Mouse (Mus musculus): ENCODE measurements at regions not wholly inside any gene's neighbourhood (a gene's known extent, or its start where the extent isn't known, plus 50 kb on each side); places are given as distances from the start of the nearest gene placed in this dataset.
A peak's percentile ranks its signal among the peaks of the same experiment; 100 is the strongest.
"Not testable (repeated sequence)": the region's sequence is repeated elsewhere in the genome, so short reads cannot be mapped to it uniquely, and the experiment has no call there.

DNA sequence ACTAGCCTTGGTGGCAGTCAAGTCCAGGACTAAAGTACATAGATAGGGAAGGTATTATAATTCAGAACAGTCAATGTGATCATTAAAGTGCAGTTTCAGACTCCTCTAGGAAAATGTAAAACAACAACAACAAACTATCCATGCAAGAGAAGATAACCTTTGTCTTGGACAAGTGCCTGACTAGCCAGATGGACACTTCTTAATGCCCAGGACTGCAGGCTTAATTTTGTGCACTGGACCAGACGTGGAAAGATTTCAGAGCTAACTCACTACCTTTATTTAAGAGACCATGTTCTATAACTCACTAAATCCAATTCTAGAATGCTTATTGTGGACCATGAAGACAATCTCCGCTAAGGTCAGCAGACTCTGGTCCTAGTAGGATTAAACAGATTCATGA lies 215.6 kb upstream of the Stxbp5 start:
- DNase-seq, result peak; percentile 19 to 51

DNA sequence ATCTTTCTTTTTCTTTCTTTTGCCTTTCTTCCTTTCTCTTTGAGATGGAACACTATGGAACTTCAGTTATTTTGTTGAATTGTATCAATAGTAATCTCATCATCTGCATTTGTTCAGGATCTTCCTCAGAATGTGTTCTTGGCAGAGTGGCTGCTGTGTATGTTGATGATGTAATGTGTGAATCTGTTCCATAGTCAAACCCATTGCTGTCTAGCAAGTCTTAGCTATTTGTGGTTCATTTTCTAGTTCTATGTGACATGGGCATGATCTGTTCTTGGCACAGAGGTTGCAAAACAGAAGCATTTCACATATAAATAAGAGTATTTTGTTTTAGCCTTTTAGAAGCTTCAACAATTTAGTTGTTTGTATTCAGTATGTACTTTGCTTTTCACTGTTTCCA lies 212.4 kb upstream of the Stxbp5 start:
- DNase-seq, result no peak

DNA sequence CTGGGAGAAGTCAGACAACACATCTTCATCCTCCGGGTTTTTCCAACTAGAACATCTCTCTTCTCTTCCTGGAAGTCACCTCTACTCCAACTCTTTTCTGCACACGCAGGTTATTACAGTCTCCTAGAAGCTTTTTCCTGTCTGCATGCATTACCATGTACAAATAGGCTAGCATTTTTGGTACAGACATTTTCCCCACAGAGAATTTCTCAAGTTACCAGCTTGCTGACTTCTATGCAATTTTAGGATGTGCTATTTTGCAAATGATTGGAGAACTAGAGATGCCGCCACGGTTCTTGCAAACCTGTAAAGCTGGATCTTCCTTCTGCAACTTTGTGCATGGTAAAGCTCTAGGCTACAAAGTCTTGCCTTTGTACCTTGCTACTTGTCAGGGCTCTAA lies 210.2 kb upstream of the Stxbp5 start:
- no peak for DNase-seq

DNA sequence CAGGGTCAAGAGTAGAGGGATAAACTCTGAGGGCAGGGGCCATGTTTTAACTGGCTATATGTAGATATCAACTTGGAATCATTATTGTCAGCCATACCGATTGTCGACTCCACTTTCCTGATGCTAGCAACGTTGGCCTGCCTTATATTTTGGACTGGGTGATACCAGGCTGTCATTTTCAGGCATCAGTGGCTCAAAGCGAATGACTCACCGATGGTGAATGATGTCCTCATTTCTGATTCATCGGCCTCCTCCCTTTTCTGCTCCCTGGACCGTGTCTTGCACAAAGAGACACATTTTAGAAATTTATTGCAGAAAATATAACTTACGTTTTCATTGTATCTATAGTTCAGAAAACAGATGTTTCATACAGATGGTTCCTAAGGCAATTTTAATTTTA lies 209.0 kb upstream of the Stxbp5 start:
- DNase-seq, result no peak

DNA sequence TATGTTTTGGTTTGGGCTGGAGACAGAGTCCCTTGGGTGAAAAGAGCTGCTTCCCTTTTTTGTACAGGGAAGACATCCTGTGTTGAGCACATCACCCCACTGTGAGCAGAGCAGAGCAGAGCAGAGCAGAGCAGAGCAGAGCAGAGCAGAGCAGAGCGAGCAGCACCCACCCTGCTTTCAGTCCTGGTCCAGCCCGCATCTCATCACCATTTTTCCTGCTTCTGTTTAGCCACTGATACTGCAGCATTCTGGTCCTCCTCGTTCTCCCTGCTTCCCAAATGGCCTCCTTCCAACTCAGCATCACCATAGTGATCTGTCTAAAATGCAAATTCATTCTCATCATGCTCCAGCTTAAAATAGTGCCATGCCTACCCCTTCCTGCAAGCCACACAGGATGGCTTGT lies 206.2 kb upstream of the Stxbp5 start:
- DNase-seq, result peak; percentile 44 to 50

DNA sequence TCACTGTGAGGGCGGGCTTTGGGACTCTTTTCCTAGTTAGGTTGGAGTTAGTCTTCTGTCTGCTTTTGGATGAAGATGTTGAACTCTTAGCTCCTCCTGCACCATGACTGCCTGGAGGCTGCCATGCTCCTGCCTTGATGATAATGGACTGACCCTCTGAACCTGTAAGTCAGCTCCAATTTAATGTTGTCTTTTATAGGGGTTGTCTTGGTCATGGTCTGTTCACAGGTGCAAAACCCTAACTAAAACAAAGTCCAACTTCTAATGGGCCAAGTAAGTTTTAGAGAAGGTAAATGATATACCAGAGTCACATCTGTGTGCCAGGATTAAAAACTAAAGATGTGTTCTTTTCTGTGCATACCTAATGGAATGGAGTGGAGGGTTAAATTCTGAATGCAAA lies 205.8 kb upstream of the Stxbp5 start:
- no peak for DNase-seq

DNA sequence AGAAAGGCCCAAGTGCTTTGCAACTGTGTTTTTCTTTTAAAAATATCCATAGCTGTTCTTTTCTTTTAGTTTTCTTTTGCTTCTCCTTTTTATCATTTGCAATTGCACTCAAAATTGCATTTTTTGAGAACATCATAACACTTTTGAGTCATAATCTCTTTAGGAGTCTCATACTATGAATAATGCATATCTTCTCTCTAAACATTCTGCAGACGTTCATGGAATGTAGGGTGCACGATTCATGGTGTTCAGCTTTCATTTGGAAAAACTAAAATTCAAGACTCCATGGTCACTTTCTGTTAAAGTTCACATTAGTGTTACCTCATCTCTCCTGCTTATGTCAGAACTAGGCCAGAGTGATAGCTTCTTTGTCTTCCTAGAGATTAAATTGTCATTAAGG lies 200.8 kb upstream of the Stxbp5 start:
- no peak for DNase-seq

DNA sequence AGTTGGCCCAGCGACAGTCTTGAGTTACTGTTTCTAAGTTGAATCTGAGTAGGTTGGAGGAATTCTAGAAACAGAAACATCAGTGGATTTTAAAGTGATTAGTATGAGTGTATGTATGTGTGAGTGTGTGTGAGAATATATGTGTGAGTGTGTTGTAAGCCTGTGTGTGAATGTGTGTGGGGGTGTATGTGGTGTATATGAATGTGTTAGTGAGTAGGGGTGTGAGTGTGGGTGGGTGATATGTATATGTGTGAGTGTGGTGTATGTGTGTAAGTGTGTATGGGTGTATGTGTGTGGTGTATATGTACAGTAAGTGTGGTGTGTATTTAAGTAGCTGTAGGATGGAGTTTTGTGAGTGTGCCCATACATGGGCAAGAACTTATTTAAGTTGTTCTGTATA lies 197.6 kb upstream of the Stxbp5 start:
- DNase-seq, result no peak

DNA sequence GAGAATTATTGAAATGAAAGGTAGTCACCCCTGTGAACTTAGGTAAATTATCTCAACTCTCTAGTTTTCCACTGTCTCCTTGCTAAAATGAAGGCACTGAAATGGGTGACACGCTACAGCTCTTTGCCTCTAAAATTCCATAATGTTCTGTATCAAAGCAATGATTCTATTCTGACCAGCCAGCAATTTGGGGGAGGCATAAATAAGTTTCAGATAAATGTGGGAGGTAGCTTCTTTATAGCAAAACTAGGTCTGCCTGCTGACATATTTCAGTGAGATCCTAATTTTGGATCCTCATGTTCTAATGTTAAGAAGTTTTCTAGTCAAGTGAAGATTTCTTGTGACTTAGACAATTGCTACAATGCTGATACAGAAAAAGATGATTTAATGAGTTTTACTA lies 193.2 kb upstream of the Stxbp5 start:
- DNase-seq, result no peak

DNA sequence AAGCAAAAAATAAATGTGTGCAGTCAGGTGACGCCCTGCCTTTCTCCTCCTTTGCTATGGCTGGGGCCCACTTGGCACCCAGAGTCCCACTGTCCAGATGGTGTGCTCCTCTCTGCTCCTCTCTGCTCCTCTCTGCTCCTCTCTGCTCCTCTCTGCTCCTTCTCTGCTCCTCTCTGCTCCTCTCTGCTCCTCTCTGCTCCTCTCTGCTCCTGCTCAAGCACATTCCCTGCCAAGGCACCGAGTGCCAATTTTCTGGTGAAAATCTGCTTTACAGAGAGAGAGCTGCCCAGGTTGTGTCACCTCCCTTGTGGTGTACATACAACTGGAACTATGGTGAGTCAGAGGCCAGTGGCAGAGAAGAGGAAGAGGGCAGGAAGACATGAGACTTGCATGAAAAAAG lies 192.8 kb upstream of the Stxbp5 start:
- peak; percentile 78 to 83 for DNase-seq

DNA sequence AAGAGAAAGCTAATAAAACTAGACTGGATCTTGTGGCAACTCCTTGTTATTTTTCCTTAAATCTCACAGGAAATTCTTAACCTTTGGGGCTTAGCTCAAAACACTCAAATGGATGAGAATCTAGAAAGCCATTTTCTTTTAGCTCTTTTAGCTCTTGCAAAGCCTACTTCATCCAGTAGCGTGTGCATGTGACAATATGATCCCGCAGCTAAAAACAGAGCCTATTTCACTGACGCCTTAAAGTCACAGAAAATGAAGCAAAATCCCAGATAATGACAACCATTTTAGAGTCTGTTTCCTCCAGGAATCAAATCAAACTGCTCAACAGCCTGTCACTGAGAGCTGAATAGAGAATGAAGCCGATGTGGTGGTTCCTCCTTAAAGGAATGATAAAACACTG lies 185.1 kb upstream of the Stxbp5 start:
- no peak for DNase-seq

DNA sequence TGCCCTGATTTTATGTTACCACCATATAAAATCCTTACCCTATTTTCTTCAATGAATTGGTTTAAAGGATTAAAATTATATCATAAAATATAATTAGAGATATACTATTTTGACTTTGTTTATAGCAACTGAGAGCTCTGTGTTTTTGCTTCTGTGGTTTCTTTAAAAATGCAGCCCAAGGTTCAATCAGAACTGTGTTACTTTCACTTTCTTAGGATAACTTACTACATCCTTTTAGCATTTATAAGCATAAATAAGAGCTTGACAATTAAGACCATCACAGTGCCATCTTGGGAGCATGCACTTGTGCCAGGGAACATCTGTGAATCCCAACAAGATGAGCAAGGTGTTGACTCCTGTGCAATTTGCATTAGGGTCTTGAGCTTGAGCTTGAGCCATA lies 169.3 kb upstream of the Stxbp5 start:
- DNase-seq, result no peak

DNA sequence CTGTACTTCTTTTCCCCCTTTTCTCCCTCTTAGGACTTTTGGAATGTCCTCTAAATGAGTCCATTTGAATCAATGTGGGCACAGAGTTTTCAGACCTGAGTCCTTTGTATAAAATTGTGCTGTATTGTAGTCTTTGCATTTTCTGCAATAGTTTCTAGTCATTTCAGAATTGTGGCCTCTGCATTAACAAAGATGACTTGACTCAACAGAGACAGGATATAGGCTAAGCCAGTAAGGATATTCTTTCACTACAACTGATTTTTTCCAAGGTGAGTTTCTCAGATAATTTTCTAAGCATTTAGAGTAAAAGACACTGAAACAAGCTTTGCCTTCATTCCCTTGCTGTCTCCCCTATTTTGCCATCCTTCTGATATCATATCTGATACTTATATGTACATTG lies 168.8 kb upstream of the Stxbp5 start:
- not testable (repeated sequence) for DNase-seq

DNA sequence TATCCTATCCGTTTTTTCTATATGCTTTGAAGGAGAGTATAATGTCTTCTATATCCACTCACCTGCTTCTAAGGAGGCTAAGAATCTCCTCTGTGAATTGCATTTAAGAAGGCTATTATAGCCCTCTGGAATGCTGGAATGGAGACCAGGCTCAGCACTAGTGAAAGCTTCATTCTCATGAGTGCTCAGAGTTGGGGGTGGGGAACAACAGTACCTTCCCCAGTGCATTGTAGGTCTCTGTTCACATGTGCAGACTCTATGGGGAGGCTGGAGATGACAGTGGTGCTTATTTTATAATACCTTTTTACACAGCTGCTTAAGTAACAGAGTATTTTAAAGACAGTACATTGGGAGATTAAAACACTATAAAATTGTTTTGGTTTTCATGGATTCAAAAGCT lies 145.9 kb upstream of the Stxbp5 start:
- DNase-seq, result no peak

DNA sequence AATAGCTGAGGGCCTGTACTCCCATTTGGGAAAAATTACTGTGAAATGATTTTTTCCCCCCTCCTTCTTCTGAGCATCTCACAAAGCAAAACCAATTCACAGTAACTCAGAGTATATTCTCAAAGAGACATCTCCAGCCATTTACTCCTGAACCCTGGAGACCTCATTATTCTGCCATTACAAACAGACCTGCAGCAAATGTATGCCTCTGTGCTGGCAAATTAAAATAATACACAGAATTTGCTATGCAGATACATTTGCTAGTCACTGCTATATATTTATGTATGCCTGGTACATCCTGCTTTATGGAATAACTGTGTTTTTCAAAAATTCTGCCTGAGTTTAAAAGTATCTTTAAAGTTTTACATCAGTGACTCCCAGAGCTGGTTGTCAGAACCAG lies 145.4 kb upstream of the Stxbp5 start:
- no peak for DNase-seq

DNA sequence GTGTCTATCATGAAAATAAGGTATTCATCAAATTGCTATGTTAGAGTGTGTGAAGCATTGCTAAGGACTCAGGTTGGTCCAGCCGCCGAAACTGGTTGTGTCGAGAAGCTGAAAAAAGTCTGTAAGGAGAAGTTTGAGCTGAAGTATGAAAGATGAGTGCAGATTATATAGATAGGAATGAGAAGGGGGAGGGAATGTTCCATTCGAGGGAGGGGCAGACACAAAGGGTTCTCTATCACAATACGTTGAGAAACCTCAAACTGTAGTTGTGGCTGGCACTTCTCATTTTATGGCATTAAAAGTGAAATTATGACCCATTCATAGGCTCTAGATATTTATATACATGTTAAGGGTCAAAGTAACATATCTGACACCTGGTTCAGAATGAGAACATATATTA lies 108.4 kb upstream of the Stxbp5 start:
- DNase-seq, result no peak

DNA sequence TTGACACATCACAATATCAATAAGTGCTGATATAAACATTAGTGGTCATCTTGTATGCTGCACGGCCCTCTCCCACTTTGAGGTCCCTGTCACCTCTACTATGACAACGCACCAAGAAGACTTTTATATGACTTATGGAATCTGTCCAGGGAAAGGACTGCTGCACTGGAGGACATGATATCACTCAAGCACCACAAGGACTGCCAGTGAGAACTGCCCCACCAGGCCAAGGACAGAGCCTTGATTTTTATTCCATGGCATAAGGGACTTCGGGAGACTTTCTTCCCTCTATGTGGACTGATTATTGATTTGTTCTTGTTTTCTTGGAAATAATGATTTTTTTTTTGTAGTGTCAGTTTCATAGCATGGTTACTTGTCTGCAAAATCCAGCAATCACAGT lies 97.7 kb upstream of the Stxbp5 start:
- DNase-seq, result no peak

DNA sequence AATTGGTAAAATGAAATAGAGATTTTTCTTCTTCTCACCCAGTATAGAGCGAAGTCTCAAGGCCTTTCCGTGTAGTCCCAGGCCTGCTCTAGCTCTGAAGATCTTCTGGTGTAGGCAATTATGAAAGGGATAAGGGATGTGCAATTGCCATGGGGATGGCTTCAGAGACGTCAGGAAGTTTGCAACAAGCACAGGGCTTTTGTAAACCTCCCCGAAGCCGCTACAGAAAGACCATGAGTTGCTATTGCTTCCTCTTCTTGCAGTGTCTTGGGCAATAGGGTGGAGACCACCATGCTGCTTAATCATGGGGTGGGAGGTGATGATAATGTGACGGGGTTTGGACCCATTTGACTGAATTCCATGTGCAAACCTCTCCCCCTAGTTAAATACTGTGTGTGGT lies 95.3 kb upstream of the Stxbp5 start:
- DNase-seq, result no peak

DNA sequence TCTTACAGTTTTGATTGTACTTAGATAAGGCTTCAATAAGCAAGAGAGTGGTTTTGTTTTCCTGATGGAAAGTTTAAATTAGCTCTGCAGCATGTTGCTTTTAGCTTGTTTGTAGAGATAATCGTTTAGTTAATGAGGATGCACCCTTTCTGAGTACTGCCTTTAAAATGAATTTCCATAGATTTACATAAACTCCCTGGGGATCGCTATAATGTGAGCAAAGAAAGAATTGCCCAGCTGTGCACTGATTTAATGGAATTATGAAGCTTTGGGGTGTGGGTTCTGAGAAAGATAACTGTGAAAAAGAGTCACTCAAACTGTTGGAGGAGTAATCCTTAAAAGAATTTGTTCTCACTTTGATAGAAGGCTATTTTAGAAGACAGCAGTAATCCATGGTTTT lies 91.9 kb upstream of the Stxbp5 start:
- DNase-seq, result no peak

DNA sequence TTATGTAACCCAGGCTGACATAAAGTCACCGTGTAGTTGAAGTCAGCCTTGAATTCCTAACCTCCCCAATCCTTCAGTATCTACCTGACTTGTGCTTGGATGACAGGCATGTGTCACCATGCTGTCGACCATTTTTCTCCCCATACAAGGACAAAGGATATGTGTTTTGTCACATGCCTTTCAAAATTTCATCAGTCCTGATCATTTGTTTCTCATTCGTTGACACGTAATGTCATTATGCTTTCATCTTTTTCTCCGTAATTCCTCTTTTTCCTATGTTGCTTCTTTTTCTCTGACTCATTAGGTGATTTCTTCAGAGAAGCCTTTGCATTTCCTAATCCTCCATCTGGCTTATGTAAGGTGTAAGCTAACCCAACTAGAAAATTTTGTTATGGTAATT lies 84.5 kb upstream of the Stxbp5 start:
- DNase-seq, result no peak

DNA sequence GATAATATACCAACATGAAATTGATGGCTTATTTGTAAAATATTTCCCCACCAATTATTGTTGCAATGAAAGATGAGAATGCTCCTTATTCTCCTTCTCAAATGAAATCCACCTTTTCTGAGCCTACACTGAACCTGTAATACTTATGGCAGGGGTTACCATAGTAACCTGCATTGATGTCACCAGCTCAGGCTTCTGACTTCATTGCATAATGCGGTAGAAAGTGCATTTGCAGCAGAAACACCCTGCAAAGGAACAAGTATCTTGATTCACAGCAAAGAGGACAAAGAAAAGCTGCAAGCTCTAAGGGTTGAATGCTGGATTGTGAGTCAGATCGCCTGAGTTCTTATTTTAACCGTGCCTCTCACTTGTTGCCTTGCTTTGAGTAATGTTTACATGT lies 75.5 kb upstream of the Stxbp5 start:
- DNase-seq, result no peak
